Mouse (Mus musculus) liver, adult 2 months (tissue): ENCODE measurements around the gene Hhat.

Experiments used
- CTCF ChIP-seq: fragments of 200-500 bp; IDR thresholded peaks from 2 replicates; pipeline ENCODE4 v1.5.1; 2011; ENCODE audit warnings: low read depth, low read length, control low read depth
- POLR2A ChIP-seq: fragments of 200-500 bp; IDR thresholded peaks from 2 replicates; pipeline ENCODE4 v1.6.1; 2011; ENCODE audit warnings: low read length, control low read depth; ENCODE audit not compliant: insufficient read depth; ENCODE audit errors: extremely low read depth

DNA sequence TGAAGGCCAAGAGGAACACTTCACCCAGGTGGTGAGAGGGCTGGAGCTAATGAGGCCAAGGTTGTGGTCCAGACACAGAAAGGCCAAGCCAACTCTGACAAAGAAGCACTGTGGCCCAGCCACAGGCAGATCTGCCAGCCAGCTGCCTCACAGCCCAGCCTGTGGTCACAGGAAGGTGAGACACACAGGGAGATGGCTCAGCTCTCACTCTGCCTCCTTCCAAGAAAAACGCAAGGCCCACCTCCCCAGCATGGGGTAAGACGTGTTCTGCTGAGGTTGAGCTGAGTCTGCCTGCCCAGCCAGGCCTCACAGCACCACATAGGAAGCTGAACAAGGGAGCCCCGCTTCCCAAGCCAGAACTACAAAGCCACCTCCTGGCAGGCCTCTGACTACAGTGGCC is 34.5 kb downstream of the Hhat start:
- no peak for TF ChIP-seq CTCF
- TF ChIP-seq POLR2A: no peak
